ENCODE assay signal across 9 mouse cellular contexts in the genomic region with DNA sequence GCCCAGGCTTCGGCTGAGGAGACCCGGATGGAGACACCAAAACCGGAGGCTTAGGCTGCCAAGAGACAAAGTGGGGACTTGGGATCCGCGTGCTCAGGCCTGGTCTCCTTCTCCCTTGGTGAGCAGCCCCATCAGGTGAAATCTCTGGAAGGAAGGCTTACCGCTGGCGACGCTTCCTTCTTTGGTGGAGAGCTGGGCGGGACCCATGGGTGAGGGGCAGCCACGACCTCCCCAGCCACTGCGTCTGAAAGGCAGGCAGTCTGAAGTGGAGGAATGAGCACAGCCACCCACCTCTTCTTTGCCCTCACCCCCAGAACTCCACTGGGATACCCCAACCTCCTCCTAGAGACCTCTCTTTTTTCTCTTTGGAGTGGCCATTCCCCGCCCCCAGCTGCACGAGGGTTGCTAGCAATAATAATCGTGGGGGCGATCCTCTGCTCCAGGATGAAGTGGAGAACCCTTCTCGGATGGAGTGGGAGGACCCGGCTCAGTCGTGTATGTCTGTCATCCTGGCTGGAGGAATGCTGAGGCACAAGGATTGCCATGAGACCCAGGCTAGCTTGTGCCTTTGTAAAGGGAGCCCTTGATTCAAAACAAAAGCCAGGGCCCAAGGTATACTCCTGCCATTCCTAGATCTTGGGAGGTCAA. TPM values are rescaled to one million over a fixed set of nuclear protein-coding genes. Genes with fewer than 3 reads are reported as not detected.
A peak's percentile ranks its signal among the peaks of the same experiment; 100 is the strongest.
DNase-seq lines count a peak whose midpoint lies in the region; ATAC-seq and TF ChIP-seq lines count a peak whose summit lies in the region.
"Had no signal": no experiment of that assay in that cellular context is flagged by ENCODE, and none has a peak within 500 bp of the region (broad histone marks: within the 10 kb centered on the region; RNA-seq: fewer than 3 reads in every experiment).

No protein-coding gene starts in this region.

- peak; percentile 43 to 62 for DNase-seq in kidney, postnatal 4 days
- no peak for DNase-seq in kidney, adult 2 months
- DNase-seq in embryo, embryonic 10.5 days (ENCODE audit: low spot score) = peak; percentile 39
- DNase-seq in forebrain, postnatal 0 days = peak; percentile 17
- no peak for DNase-seq in gastrocnemius, postnatal 4 days (ENCODE audit: low spot score in 2 of 2)
- DNase-seq in thymus, postnatal 0 days (ENCODE audit: low spot score) = no peak
- DNase-seq in adrenal gland, adult 2 months = no peak

- H3K4me1 ChIP-seq in kidney, adult 2 months (ENCODE audit: control insufficient read depth, insufficient read depth, low read length) = peaks cover 6% of the 10 kb centered on the region; the same call in 1 of the 2 replicates
- H3K4me1 ChIP-seq in forebrain, postnatal 0 days (ENCODE audit: insufficient read depth) = peaks cover 11% of the 10 kb centered on the region
- H3K4me1 ChIP-seq in midbrain, embryonic 12.5 days = peaks cover 42% of the 10 kb centered on the region

- H3K27me3 ChIP-seq in kidney, adult 2 months (replicated peaks; ENCODE audit: control insufficient read depth, insufficient read depth, low read length) = no peaks in the 10 kb centered on the region
- peaks cover 10% of the 10 kb centered on the region for H3K27me3 ChIP-seq in forebrain, postnatal 0 days (ENCODE audit: insufficient read depth, low read length)
- peaks cover 56% of the 10 kb centered on the region for H3K27me3 ChIP-seq in midbrain, embryonic 12.5 days

- no peak for ATAC-seq in forebrain, postnatal 0 days
- ATAC-seq in midbrain, embryonic 12.5 days (ENCODE audit: low FRiP score, low read depth) = no peak

- no peaks in the 10 kb centered on the region for H3K9me3 ChIP-seq in forebrain, postnatal 0 days (ENCODE audit: low read length)
- H3K9me3 ChIP-seq in midbrain, embryonic 12.5 days = no peaks in the 10 kb centered on the region

- no peak for TF ChIP-seq POLR2A in kidney, adult 2 months (IDR thresholded peaks at IDR 0.05; ENCODE audit: low read depth, low read length)

- H3K4me2 ChIP-seq in forebrain, postnatal 0 days (ENCODE audit: low read depth) = 0 out of 2 replicates have a peak overlapping the region, but pooled peaks have one; percentile 25
- H3K4me2 ChIP-seq in midbrain, embryonic 12.5 days (replicated peaks) = peak overlapping the region; percentile 96

- 30% methylated on average over 18 of the region's 18 CpGs for WGBS in kidney, adult 2 months
- WGBS in forebrain, postnatal 0 days = 15% methylated on average over 17 of the region's 18 CpGs
- 11% methylated on average over 18 of the region's 18 CpGs for WGBS in midbrain, embryonic 12.5 days

- no peaks in the 10 kb centered on the region for H3K36me3 ChIP-seq in kidney, adult 2 months (ENCODE audit: control insufficient read depth, insufficient read depth, low read length)
- H3K36me3 ChIP-seq in forebrain, postnatal 0 days (ENCODE audit: insufficient read depth) = peaks cover 14% of the 10 kb centered on the region
- peaks cover 13% of the 10 kb centered on the region for H3K36me3 ChIP-seq in midbrain, embryonic 12.5 days

- H3K27ac ChIP-seq in kidney, adult 2 months (ENCODE audit: insufficient read depth, low read depth, low read length) = no peak overlapping the region
- H3K27ac ChIP-seq in forebrain, postnatal 0 days (ENCODE audit: low read depth, low read length) = no peak overlapping the region
- no peak overlapping the region for H3K27ac ChIP-seq in midbrain, embryonic 12.5 days (replicated peaks)

- no peak overlapping the region for H3K4me3 ChIP-seq in kidney, adult 2 months (ENCODE audit: insufficient read depth, low read depth, low read length)
- no peak overlapping the region for H3K4me3 ChIP-seq in forebrain, postnatal 0 days (ENCODE audit: low read depth, low read length)
- H3K4me3 ChIP-seq in midbrain, embryonic 12.5 days = peak overlapping the region; percentile 14; the same call in 1 of the 2 replicates

- TF ChIP-seq CTCF in kidney, adult 2 months (conservative IDR thresholded peaks at IDR 0.05; ENCODE audit: insufficient read depth, insufficient read length, low read depth, low read length) = no peak
- no peak for TF ChIP-seq CTCF in forebrain, postnatal 0 days (IDR thresholded peaks at IDR 0.05; ENCODE audit: low read depth)

- no peak overlapping the region for H3K9ac ChIP-seq in forebrain, postnatal 0 days
- peak overlapping the region; percentile 39 for H3K9ac ChIP-seq in midbrain, embryonic 12.5 days (replicated peaks)

RNA-seq across cellular contexts. Expression of gene Amh, which starts 4.1 kb away (rescaled TPM):
- polyA plus RNA-seq in kidney, adult 2 months (2012; rRNA removed) = 0.17 and 0.23 TPM in 2 replicates
- total RNA-seq in forebrain, postnatal 0 days (2014; rRNA removed) = 0.62 and 0.69 TPM in 2 replicates
- polyA plus RNA-seq in forebrain, postnatal 0 days (2015; fragmentation: Nextera tagmentation; extraction: Ambion mirVana) = not detected in 2 replicates
- 0.10 TPM in 1 of 2 replicates, not detected in the other for polyA plus RNA-seq in midbrain, embryonic 12.5 days (2016; fragmentation: Nextera tagmentation; extraction: Ambion mirVana)
- total RNA-seq in gastrocnemius, postnatal 4 days (2021) = under 1 TPM; 0.86 to 0.93 TPM
- 0.08 TPM in 2 replicates for polyA plus RNA-seq in thymus, postnatal 0 days (2015; fragmentation: Nextera tagmentation; extraction: Ambion mirVana)
- under 1 TPM; 0.73 to 0.95 TPM for total RNA-seq in adrenal gland, adult 2 months (2021)
- 1.7 and 2.1 TPM in 2 replicates for polyA plus RNA-seq in adrenal gland, adult 2 months (2012; rRNA removed)

RNA-seq across cellular contexts. Expression of gene Jsrp1, which starts 4.2 kb away (rescaled TPM):
- polyA plus RNA-seq in kidney, adult 2 months (2012; rRNA removed) = 0.20 and 3.2 TPM in 2 replicates
- 0.38 TPM in 1 of 2 replicates, not detected in the other for total RNA-seq in forebrain, postnatal 0 days (2014; rRNA removed)
- polyA plus RNA-seq in forebrain, postnatal 0 days (2015; fragmentation: Nextera tagmentation; extraction: Ambion mirVana) = 0.70 and 0.76 TPM in 2 replicates
- 0.38 and 0.50 TPM in 2 replicates for polyA plus RNA-seq in midbrain, embryonic 12.5 days (2016; fragmentation: Nextera tagmentation; extraction: Ambion mirVana)
- total RNA-seq in gastrocnemius, postnatal 4 days (2021) = 100 to 1,000 TPM; 199 to 230 TPM
- polyA plus RNA-seq in thymus, postnatal 0 days (2015; fragmentation: Nextera tagmentation; extraction: Ambion mirVana) = 0.15 and 0.29 TPM in 2 replicates
- total RNA-seq in adrenal gland, adult 2 months (2021) = 10 to 100 TPM in 1 of 2 experiments, 1 to 10 TPM in 1; 2.3 to 18.5 TPM
- polyA plus RNA-seq in adrenal gland, adult 2 months (2012; rRNA removed) = 4.2 and 4.9 TPM in 2 replicates
- total RNA-seq: neutrophil, adult 5-6 weeks had no signal

RNA-seq across cellular contexts. Expression of gene Plekhj1, which starts 10.7 kb away (rescaled TPM):
- 36.9 and 39.3 TPM in 2 replicates for polyA plus RNA-seq in kidney, adult 2 months (2012; rRNA removed)
- 81.1 and 89.0 TPM in 2 replicates for total RNA-seq in forebrain, postnatal 0 days (2014; rRNA removed)
- 96.8 and 107 TPM in 2 replicates for polyA plus RNA-seq in forebrain, postnatal 0 days (2015; fragmentation: Nextera tagmentation; extraction: Ambion mirVana)
- polyA plus RNA-seq in midbrain, embryonic 12.5 days (2016; fragmentation: Nextera tagmentation; extraction: Ambion mirVana) = 137 and 148 TPM in 2 replicates
- 10 to 100 TPM; 41.7 to 43.0 TPM for total RNA-seq in gastrocnemius, postnatal 4 days (2021)
- 137 and 140 TPM in 2 replicates for polyA plus RNA-seq in thymus, postnatal 0 days (2015; fragmentation: Nextera tagmentation; extraction: Ambion mirVana)
- 10 to 100 TPM; 72.2 to 83.6 TPM for total RNA-seq in adrenal gland, adult 2 months (2021)
- polyA plus RNA-seq in adrenal gland, adult 2 months (2012; rRNA removed) = 81.1 and 102 TPM in 2 replicates

RNA-seq across cellular contexts. Expression of gene Sf3a2, which starts 11.1 kb away (rescaled TPM):
- 22.6 and 23.1 TPM in 2 replicates for polyA plus RNA-seq in kidney, adult 2 months (2012; rRNA removed)
- total RNA-seq in forebrain, postnatal 0 days (2014; rRNA removed) = 20.4 and 20.6 TPM in 2 replicates
- 66.4 and 73.7 TPM in 2 replicates for polyA plus RNA-seq in forebrain, postnatal 0 days (2015; fragmentation: Nextera tagmentation; extraction: Ambion mirVana)
- polyA plus RNA-seq in midbrain, embryonic 12.5 days (2016; fragmentation: Nextera tagmentation; extraction: Ambion mirVana) = 68.5 and 70.8 TPM in 2 replicates
- total RNA-seq in gastrocnemius, postnatal 4 days (2021) = 10 to 100 TPM; 47.1 to 55.8 TPM
- polyA plus RNA-seq in thymus, postnatal 0 days (2015; fragmentation: Nextera tagmentation; extraction: Ambion mirVana) = 62.7 and 80.3 TPM in 2 replicates
- 10 to 100 TPM; 53.6 to 58.7 TPM for total RNA-seq in adrenal gland, adult 2 months (2021)
- 103 and 104 TPM in 2 replicates for polyA plus RNA-seq in adrenal gland, adult 2 months (2012; rRNA removed)

RNA-seq across cellular contexts. Expression of gene Oaz1, which starts 17.3 kb away (rescaled TPM):
- 1,045 and 1,074 TPM in 2 replicates for polyA plus RNA-seq in kidney, adult 2 months (2012; rRNA removed)
- total RNA-seq in forebrain, postnatal 0 days (2014; rRNA removed) = 1,019 and 1,040 TPM in 2 replicates
- polyA plus RNA-seq in forebrain, postnatal 0 days (2015; fragmentation: Nextera tagmentation; extraction: Ambion mirVana) = 1,146 and 1,244 TPM in 2 replicates
- polyA plus RNA-seq in midbrain, embryonic 12.5 days (2016; fragmentation: Nextera tagmentation; extraction: Ambion mirVana) = 1,390 and 1,564 TPM in 2 replicates
- 100 to 1,000 TPM; 785 to 853 TPM for total RNA-seq in gastrocnemius, postnatal 4 days (2021)
- polyA plus RNA-seq in thymus, postnatal 0 days (2015; fragmentation: Nextera tagmentation; extraction: Ambion mirVana) = 2,037 and 2,048 TPM in 2 replicates
- 100 to 1,000 TPM; 780 to 923 TPM for total RNA-seq in adrenal gland, adult 2 months (2021)
- 1,168 and 1,414 TPM in 2 replicates for polyA plus RNA-seq in adrenal gland, adult 2 months (2012; rRNA removed)

Comparison
In these comparisons a context has a peak if more than half of its experiments do, and no peak if none do; other contexts are left out.
1. DNase-seq: peak in kidney, postnatal 4 days (2 of 2), embryo, embryonic 10.5 days (single experiment) and forebrain, postnatal 0 days (single experiment); none in kidney, adult 2 months (single experiment), gastrocnemius, postnatal 4 days (0 of 2), thymus, postnatal 0 days (single experiment) and adrenal gland, adult 2 months (single experiment).